Mouse (Mus musculus) bone marrow, adult 2 months (tissue): ENCODE measurements at regions not wholly inside any gene's neighbourhood (a gene's known extent, or its start where the extent isn't known, plus 50 kb on each side); places are given as distances from the start of the nearest gene placed in this dataset.

Source experiments
- H3K27ac ChIP-seq: fragments of 200-500 bp; 2 replicates; pipeline ENCODE4 v1.5.1; 2012; ENCODE audit warnings: low read depth, mild to moderate bottlenecking, control low read depth, inconsistent platforms, low read length; ENCODE audit not compliant: control insufficient read depth, poor library complexity, insufficient read depth
- H3K4me1 ChIP-seq: fragments of 200-500 bp; 2 replicates; pipeline ENCODE4 v1.6.1; 2011; ENCODE audit warnings: low read length; ENCODE audit not compliant: control insufficient read depth, insufficient read depth
- H3K4me3 ChIP-seq: fragments of 200-500 bp; replicated peaks from 2 replicates; pipeline ENCODE3; 2011; ENCODE audit warnings: mild to moderate bottlenecking, low read depth, low read length, control low read depth; ENCODE audit not compliant: control insufficient read depth
- CTCF ChIP-seq: fragments of 200-500 bp; IDR thresholded peaks from 2 replicates; pipeline ENCODE4 v1.5.1; 2011; ENCODE audit warnings: low read length, control low read depth; ENCODE audit not compliant: control insufficient read depth, insufficient read depth
- POLR2A ChIP-seq: fragments of 200-500 bp; IDR thresholded peaks from 2 replicates; pipeline ENCODE4 v1.6.1; 2011; ENCODE audit warnings: low read depth, mild to moderate bottlenecking, control low read depth, low read length, borderline replicate concordance; ENCODE audit not compliant: control insufficient read depth
- WGBS: fragments of 180-500 bp; shearing (Covaris S2); methylation state at CpG from one replicate; pipeline ENCODE4 v1.1.7; 2018; 5-methylcytosine and 5-hydroxymethylcytosine counted together

GRCm38 (mm10) chr13:72924560-72925135, 296.0 kb downstream of the Irx2 start:
- Histone ChIP-seq H3K27ac (no peak overlapping the region), H3K4me3 (no peak overlapping the region), H3K4me1 (no peaks in the 10 kb centered on the region)
- TF ChIP-seq CTCF (no peak), POLR2A (no peak)
- 25% methylated on average over 6 of the region's 6 CpGs for WGBS

- Histone ChIP-seq H3K4me3 (no peak overlapping the region), H3K4me1 (no peaks in the 10 kb centered on the region), H3K27ac (no peak overlapping the region)
- TF ChIP-seq CTCF (no peak), POLR2A (no peak)
- WGBS = 70% methylated on average over 4 of the region's 4 CpGs
Measured at GRCm38 (mm10) chr13:72937246-72937645, 308.6 kb downstream of the Irx2 start.

- H3K4me3 ChIP-seq = no peak overlapping the region
- H3K4me1 ChIP-seq = no peaks in the 10 kb centered on the region
- WGBS = 59% methylated on average over 13 of the region's 13 CpGs
- TF ChIP-seq POLR2A (no peak), CTCF (no peak)
- H3K27ac ChIP-seq = no peak overlapping the region
Measured at GRCm38 (mm10) chr13:72938156-72938874, 309.7 kb downstream of the Irx2 start.

DNA sequence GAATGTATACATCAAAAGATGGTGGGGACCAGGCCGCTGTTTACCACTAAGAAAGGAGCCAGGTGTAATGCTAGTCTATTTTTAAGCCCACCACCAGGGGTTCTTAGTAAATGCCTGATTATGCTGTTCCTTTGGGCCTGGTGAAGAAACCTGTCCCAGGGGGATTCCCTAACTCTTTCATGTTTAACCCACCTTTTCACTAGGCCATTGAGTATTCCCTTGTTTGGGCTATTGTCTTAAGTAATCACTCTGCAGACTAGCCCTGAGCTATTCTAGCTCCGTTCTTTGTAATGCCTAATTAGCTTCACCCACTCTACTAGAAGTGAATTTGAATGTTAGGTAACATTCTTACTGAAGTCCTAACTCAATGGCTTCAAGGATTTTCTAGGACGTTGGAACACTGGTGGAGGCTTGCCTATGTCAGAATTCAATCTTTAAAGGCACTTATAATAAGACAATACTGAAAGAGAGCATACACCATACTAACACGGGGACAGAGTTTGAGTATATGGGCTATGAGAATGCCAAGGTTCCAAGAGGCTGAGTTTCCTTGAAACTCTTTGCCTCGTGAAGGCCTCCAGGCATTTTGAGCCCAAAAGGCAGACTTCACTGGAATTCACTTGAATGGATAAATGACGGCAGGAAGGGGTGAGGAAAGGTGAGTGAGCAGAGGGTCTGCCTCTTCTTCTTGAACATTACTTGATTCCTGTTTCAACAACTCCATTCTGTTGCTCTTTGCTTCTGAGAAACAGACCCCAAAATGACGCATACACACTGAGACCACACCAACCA, 312.7 kb upstream of the Irx4 start:
- TF ChIP-seq CTCF (no peak), POLR2A (no peak)
- H3K27ac ChIP-seq = no peak overlapping the region
- 65% methylated on average over 7 of the region's 7 CpGs for WGBS
- H3K4me3 ChIP-seq = no peak overlapping the region
- H3K4me1 ChIP-seq = no peaks in the 10 kb centered on the region

DNA sequence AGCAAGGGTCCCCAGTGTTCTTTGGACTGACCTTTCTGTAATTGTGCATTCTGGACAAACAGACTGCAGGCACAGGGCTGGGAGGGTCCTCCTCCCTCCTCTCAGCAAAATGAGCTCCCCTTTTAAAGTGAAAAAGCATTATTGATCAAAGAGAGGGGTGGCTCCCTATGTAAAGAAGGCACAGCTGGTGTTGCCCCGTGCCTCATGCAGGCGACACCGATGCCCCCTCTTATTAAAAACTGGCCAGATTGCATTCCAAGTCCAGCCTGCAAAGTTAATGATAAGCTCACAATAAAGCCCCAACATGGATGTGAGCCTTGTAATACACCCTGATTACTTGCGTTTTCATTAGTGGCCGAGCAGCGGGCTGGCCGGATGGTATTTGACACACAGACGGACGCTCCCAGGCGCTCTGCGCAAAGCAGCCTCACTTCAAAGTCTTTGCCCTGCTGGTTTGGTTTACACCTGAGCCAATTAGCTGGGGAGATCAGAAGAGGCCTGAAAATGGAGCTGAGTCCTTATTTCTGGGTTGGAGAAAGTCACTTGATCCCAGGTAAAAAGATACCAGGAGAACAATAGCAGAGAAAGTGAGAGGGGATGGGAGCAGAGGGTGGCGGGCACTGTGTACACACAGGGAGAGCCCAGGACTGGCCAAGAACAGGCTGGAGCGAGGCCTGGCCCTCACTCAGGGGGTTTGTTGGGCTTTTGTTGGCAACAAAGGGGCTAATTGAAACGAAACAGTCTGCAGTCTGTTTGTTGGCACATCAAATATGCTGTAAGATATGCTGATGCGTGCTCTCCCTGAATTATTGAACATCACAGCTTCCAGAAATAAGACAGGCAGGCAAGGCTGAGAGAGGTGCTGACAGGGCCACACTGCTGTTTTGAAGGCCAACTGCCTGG, 301.4 kb upstream of the Irx4 start:
- WGBS = 49% methylated on average over 15 of the region's 15 CpGs
- TF ChIP-seq CTCF = no peak
- TF ChIP-seq POLR2A = no peak
- H3K4me1 ChIP-seq = no peaks in the 10 kb centered on the region
- H3K4me3 ChIP-seq = no peak overlapping the region
- no peak overlapping the region for H3K27ac ChIP-seq

- Histone ChIP-seq H3K4me3 (no peak overlapping the region), H3K27ac (no peak overlapping the region), H3K4me1 (no peaks in the 10 kb centered on the region)
- TF ChIP-seq CTCF = no peak
- no peak for TF ChIP-seq POLR2A
- 81% methylated on average over 3 of the region's 3 CpGs for WGBS
Measured at GRCm38 (mm10) chr13:72961291-72961690, 299.0 kb upstream of the Irx4 start.

DNA sequence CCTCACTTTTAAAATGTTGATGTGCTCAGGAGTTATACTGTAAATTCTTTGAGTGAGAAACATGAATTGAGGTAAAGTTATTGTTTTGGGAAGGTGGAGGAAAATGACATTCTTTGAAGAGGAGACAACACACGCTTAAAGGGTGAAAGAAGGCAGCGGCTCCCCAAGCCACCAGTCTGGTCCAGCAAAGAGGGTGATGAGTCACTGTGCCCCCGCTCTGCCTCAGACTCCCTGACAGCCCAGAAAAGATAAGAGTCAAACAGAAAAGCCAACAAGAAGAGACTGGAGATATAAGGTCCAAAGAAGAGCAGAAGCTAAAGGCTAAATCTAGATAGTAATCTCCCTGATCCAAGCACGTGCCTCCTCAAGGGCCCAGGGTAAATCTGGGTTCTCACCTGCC, 288.1 kb upstream of the Irx4 start:
- WGBS = 74% methylated on average over 4 of the region's 4 CpGs
- no peak for TF ChIP-seq CTCF
- Histone ChIP-seq H3K27ac (no peak overlapping the region), H3K4me1 (no peaks in the 10 kb centered on the region), H3K4me3 (no peak overlapping the region)
